Mouse (Mus musculus) monocyte, adult 2 months (primary cell): ENCODE data around the gene Vars2.

Source experiments
- DNase-seq, 2 experiments: peaks; one replicate each; pipeline ENCODE4 v3.0.0; 2022; ENCODE audit warnings: low spot score in 2 of 2, low read depth in 1 of 2

Vars2 gene

GRCm38 (mm10) chr17:35635202-35635601, 32.2 kb downstream of the Vars2 start:
- no peak for DNase-seq

DNA sequence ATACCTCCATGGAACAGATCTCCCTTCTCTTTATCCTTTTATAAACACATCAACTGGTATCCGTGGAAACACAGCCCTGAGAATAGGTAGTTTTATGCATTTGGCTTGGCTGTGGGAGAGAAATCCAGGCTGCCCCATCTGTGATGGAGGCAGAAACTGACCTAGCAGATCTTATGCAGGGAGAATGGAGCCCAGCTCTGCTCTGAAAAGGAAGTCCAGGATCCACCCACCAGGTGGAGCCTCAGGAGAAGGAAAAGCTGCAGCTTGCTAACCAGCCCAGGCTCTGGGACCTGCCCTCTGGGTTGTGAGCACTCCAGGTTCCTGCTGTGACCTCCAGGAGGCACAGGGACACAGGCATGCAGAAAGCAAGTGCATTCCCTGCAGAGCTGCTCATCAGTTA, 33.4 kb downstream of the Vars2 start:
- no peak for DNase-seq

DNA sequence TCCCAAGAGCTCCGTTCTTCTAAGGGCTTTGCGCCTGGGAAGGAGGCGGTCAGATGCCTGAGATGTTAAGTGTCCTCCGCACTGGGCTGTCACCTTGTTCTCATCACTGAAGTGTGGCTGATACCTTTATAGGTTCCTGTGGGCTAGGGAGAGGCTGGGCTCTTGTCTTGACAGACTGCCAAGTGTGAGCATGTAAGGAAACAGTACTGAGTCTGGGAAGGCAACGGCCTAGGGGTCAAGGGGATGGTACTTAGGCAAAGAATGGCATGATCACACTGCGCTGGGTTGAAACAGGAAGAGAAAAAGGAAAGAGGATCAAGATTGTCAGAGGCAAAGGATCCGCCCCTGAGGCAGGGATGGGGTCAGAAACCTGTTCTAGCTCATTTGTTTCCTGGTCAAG, 40.9 kb downstream of the Vars2 start, which contains the start of gene Gm9573:
Gm9573 (minus strand) TSS at position 101 of the 400 bp plus-strand sequence.
- DNase-seq, result no peak

- no peak for DNase-seq
Observed at GRCm38 (mm10) chr17:35617127-35617526, 50.3 kb downstream of the Vars2 start.
